Mouse (Mus musculus): ENCODE data around the gene P3h3.

DNA sequence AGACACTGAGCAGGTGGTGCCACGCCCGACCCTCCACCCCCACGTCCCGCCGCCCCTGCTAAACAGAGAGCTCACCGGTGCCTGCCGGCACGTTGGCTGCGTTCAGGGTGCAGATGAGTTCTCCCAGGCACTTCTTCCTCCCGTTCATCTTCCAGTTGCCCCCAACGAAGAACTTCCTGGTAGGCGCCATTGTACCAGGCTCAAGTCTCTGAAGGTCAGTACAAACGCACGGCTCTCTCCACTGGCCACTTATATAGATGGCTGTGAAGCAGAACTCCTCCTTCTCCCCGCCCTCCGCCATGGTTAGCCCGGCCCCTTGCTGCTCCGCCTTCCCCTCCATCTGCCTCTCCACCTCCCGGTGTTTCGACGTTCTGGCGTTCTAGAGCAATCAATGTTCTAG, 43.6 kb downstream of the P3h3 start, which contains the start of gene Tpi1:
- TF ChIP-seq CTCF (IDR thresholded peaks at IDR 0.05; ENCODE audit: low read depth, low read length) (no peak), POLR2AphosphoS5 (IDR thresholded peaks at IDR 0.05; ENCODE audit: insufficient replicate concordance, low read depth, low read length) (peak; percentile 93), GATA2 (IDR thresholded peaks at IDR 0.05; ENCODE audit: borderline replicate concordance, low read depth, low read length) (no peak), GATA1 (IDR thresholded peaks at IDR 0.05; ENCODE audit: borderline replicate concordance, low read length) (no peak)

All from G1E (cell line).